Mouse (Mus musculus) brain, embryonic 14.5 days (tissue): ENCODE data around the gene Cst8.

Experiments
- CTCF ChIP-seq: fragments of 200-500 bp; IDR thresholded peaks from 2 replicates; pipeline ENCODE4 v1.5.1; 2012; ENCODE audit warnings: inconsistent platforms, mild to moderate bottlenecking, moderate library complexity, borderline replicate concordance; ENCODE audit not compliant: insufficient read depth, insufficient read length; ENCODE audit errors: extremely low read depth
- POLR2A ChIP-seq: fragments of 200-500 bp; IDR thresholded peaks from 2 replicates; pipeline ENCODE4 v1.6.1; 2012; ENCODE audit warnings: mild to moderate bottlenecking, inconsistent platforms, borderline replicate concordance; ENCODE audit not compliant: poor library complexity, insufficient read depth, insufficient read length, severe bottlenecking; ENCODE audit errors: extremely low read depth

DNA sequence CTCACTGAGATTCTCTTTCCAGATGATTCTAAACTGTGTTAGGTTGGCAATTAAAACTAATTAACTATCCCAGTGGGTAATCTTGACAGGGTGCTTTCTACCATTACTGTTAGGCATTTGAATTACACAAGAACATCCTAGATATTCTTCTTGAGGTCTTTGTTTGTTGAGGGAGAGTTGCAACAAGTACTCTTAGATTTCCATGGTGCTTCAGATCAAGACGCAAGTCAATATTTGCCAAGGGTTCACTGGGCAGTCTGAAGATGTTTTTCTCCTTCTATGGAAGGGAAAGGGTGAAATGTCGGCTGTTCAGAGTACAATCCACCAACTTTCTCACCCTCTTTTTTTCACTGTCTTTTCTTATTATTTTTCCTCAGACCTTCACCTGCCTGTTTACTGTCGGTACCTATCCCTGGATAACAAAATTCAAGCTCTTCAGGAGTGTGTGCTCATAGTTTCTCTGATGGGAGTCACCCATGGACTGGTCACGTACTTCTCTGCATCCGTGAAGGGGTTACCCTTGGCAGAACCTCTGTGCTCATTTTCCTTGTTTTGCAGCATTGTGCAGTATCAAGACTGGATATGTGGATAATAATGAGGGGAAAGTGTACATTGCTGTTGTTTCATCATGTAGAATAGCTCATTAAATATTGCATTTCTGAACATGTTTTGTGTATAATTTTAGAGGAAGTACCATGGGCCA, 39.6 kb downstream of the Cst8 start:
- TF ChIP-seq POLR2A: no peak
- TF ChIP-seq CTCF: no peak
